Mouse (Mus musculus) myocyte (in vitro differentiated cells): ENCODE results near the gene Dgke. TPM values are rescaled to one million over a fixed set of nuclear protein-coding genes. Genes with fewer than 3 reads are reported as not detected.

Experiments used
- H3K27me3 ChIP-seq: one replicate; pipeline ENCODE4 v1.6.1; 2011; ENCODE audit not compliant: control insufficient read depth, insufficient read depth, insufficient read length
- H3K36me3 ChIP-seq: one replicate; pipeline ENCODE4 v1.6.1; 2011; ENCODE audit not compliant: control insufficient read depth, insufficient read depth
- H3K4me2 ChIP-seq: one replicate; pipeline ENCODE4 v1.6.1; 2011; ENCODE audit warnings: low read depth, control low read depth
- H3K4me3 ChIP-seq: one replicate; pipeline ENCODE4 v1.5.1; 2011; ENCODE audit warnings: mild to moderate bottlenecking, control low read depth, moderate library complexity
- H3K79me2 ChIP-seq: one replicate; pipeline ENCODE4 v1.6.1; 2011; ENCODE audit not compliant: control insufficient read depth, insufficient read depth
- H3ac ChIP-seq: one replicate; pipeline ENCODE4 v1.6.1; 2011; ENCODE audit not compliant: control insufficient read depth, insufficient read length
- CEBPB ChIP-seq: IDR thresholded peaks from 2 replicates; pipeline ENCODE4 v1.6.1; 2011; ENCODE audit warnings: mild to moderate bottlenecking, moderate library complexity; ENCODE audit not compliant: poor library complexity, insufficient read depth, severe bottlenecking
- E2F4 ChIP-seq: IDR thresholded peaks from one replicate; pipeline ENCODE4 v1.6.1; 2011; ENCODE audit warnings: mild to moderate bottlenecking, control low read depth, moderate library complexity; ENCODE audit not compliant: insufficient read depth
- MAX ChIP-seq: IDR thresholded peaks from one replicate; pipeline ENCODE4 v1.6.1; 2011; ENCODE audit warnings: low read depth, mild to moderate bottlenecking, control low read depth
- MYOD1 ChIP-seq, 3 experiments: IDR thresholded peaks; one replicate each; pipeline ENCODE4 v1.6.1; 2011; ENCODE audit warnings: control low read depth in 2 of 3, low read depth in 2 of 3, mild to moderate bottlenecking in 2 of 3, moderate library complexity in 1 of 3; ENCODE audit not compliant: insufficient read length in 2 of 3, control insufficient read depth in 1 of 3
- MYOG ChIP-seq, 3 experiments: IDR thresholded peaks; one replicate each; pipeline ENCODE4 v1.6.1; 2011; ENCODE audit warnings: control low read depth in 2 of 3, low read depth in 2 of 3, mild to moderate bottlenecking in 2 of 3; ENCODE audit not compliant: insufficient read length in 2 of 3, control insufficient read depth in 1 of 3, insufficient read depth in 1 of 3
- POLR2A ChIP-seq: IDR thresholded peaks from one replicate; pipeline ENCODE4 v1.6.1; 2011; ENCODE audit warnings: low read depth, mild to moderate bottlenecking, control low read depth, moderate library complexity; ENCODE audit not compliant: insufficient read length
- POLR2AphosphoS2 ChIP-seq: IDR thresholded peaks from one replicate; pipeline ENCODE4 v1.6.1; 2011; ENCODE audit warnings: low read depth, control low read depth; ENCODE audit not compliant: insufficient read length
- REST ChIP-seq: IDR thresholded peaks from one replicate; pipeline ENCODE4 v1.6.1; 2011; ENCODE audit warnings: mild to moderate bottlenecking, control low read depth, moderate library complexity; ENCODE audit not compliant: insufficient read depth, insufficient read length
- SRF ChIP-seq: IDR thresholded peaks from one replicate; pipeline ENCODE4 v1.6.1; 2011; ENCODE audit warnings: low read depth; ENCODE audit not compliant: control insufficient read depth, insufficient read length
- TCF12 ChIP-seq: IDR thresholded peaks from one replicate; pipeline ENCODE4 v1.6.1; 2011; ENCODE audit warnings: mild to moderate bottlenecking, control low read depth; ENCODE audit not compliant: poor library complexity, insufficient read depth, severe bottlenecking
- TCF3 ChIP-seq: IDR thresholded peaks from one replicate; pipeline ENCODE4 v1.6.1; 2011; ENCODE audit warnings: low read depth, control low read depth; ENCODE audit not compliant: insufficient read length
- USF1 ChIP-seq: IDR thresholded peaks from one replicate; pipeline ENCODE4 v1.6.1; 2011; ENCODE audit warnings: low read depth, mild to moderate bottlenecking, control low read depth, moderate library complexity
- polyA plus RNA-seq: library from polyadenylated mRNA; unstranded; fragments of >200 nt; fragmentation: generic; extraction: Trizol; gene quantifications from one replicate; pipeline ENCODE4 v1.2.1, GENCODE M21; 2012; ENCODE audit warnings: missing spikeins

Gene Dgke
- polyA plus RNA-seq, 1 experiment, result 1.5 TPM

- Histone ChIP-seq H3ac (no peak overlapping the region), H3K79me2 (no peaks in the 10 kb centered on the region), H3K27me3 (no peaks in the 10 kb centered on the region), H3K36me3 (no peaks in the 10 kb centered on the region), H3K4me2 (no peak overlapping the region), H3K4me3 (no peak overlapping the region)
- no peak for TF ChIP-seq E2F4
These were observed 60.2 kb downstream of the Dgke start for GRCm38 (mm10) chr11:89006404-89006803.

DNA sequence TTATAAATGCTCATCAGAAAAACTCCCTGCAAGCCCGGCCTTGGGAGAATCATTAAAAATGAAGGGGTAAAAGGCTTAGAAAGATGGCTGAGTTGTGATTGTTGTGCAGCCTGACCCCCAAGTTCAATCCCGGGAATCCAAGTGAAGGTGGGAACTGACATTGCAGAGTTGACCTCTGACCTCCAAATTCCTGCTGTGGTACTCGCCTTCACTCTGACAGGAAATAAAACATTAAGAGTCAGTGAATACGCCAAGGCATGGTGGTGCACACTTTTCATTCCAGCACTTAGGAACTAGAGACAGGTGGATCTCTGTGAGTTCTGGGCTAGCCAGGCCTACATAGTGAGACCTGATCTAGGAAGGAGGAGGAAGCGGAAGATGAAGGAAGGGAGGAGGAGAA is 61.2 kb downstream of the Dgke start:
- no peak overlapping the region for H3ac ChIP-seq
- no peak for TF ChIP-seq USF1
- no peak for TF ChIP-seq CEBPB
- TF ChIP-seq MYOD1 (IDR thresholded peaks at IDR 0.05; ENCODE audit: control insufficient read depth in 1 of 3, insufficient read length in 2 of 3, low read depth in 2 of 3), result no peak
- no peak for TF ChIP-seq TCF12
- TF ChIP-seq SRF, result no peak
- TF ChIP-seq E2F4, result no peak
- no peak for TF ChIP-seq MAX
- TF ChIP-seq POLR2A, result no peak
- no peak for TF ChIP-seq POLR2AphosphoS2
- TF ChIP-seq MYOG (IDR thresholded peaks at IDR 0.05; ENCODE audit: control insufficient read depth in 1 of 3, insufficient read depth in 1 of 3, insufficient read length in 2 of 3, low read depth in 2 of 3), result no peak
- TF ChIP-seq TCF3, result no peak
- TF ChIP-seq REST, result no peak
- no peaks in the 10 kb centered on the region for H3K27me3 ChIP-seq
- H3K4me2 ChIP-seq, result no peak overlapping the region
- H3K4me3 ChIP-seq, result no peak overlapping the region
- H3K79me2 ChIP-seq, result peaks cover 5% of the 10 kb centered on the region
- no peaks in the 10 kb centered on the region for H3K36me3 ChIP-seq

DNA sequence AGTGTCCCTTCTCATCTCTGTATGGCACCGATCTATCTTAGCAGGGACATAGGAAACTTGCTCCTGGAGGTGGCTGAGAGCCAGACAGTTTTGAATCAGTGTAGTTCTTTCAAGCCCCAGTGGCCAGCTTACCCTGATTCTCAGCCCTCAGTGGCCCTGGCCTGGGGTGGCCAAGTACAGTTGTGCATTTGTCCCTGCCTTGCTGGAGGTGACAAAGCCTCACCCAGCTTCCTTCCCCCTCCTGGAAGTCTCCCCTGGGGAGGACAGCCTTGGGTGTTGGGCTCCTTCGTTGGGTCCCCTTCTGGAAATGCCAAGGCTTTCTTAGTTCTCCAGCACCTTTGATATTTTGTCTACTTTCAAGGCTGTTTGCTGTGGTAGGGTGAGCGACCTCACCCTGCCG is 62.9 kb downstream of the Dgke start:
- Histone ChIP-seq H3K36me3 (no peaks in the 10 kb centered on the region), H3K79me2 (peaks cover 5% of the 10 kb centered on the region), H3K27me3 (no peaks in the 10 kb centered on the region), H3K4me2 (peak overlapping the region; percentile 19), H3K4me3 (no peak overlapping the region), H3ac (no peak overlapping the region)
- TF ChIP-seq MYOG (IDR thresholded peaks at IDR 0.05; ENCODE audit: control insufficient read depth in 1 of 3, insufficient read depth in 1 of 3, insufficient read length in 2 of 3, low read depth in 2 of 3) (peak in 1 of 3 experiments; percentile 20), SRF (no peak)

GRCm38 (mm10) chr11:89003078-89003477 is 63.6 kb downstream of the Dgke start:
- Histone ChIP-seq H3K27me3 (no peaks in the 10 kb centered on the region), H3K4me3 (no peak overlapping the region), H3K4me2 (peak overlapping the region; percentile 3), H3ac (no peak overlapping the region), H3K36me3 (no peaks in the 10 kb centered on the region), H3K79me2 (peaks cover 5% of the 10 kb centered on the region)
- TF ChIP-seq E2F4 (no peak), REST (no peak), SRF (no peak), POLR2A (no peak), USF1 (no peak), TCF3 (no peak), TCF12 (no peak), POLR2AphosphoS2 (no peak), MYOG (IDR thresholded peaks at IDR 0.05; ENCODE audit: control insufficient read depth in 1 of 3, insufficient read depth in 1 of 3, insufficient read length in 2 of 3, low read depth in 2 of 3) (no peak), MAX (no peak), MYOD1 (IDR thresholded peaks at IDR 0.05; ENCODE audit: control insufficient read depth in 1 of 3, insufficient read length in 2 of 3, low read depth in 2 of 3) (no peak), CEBPB (no peak)

DNA sequence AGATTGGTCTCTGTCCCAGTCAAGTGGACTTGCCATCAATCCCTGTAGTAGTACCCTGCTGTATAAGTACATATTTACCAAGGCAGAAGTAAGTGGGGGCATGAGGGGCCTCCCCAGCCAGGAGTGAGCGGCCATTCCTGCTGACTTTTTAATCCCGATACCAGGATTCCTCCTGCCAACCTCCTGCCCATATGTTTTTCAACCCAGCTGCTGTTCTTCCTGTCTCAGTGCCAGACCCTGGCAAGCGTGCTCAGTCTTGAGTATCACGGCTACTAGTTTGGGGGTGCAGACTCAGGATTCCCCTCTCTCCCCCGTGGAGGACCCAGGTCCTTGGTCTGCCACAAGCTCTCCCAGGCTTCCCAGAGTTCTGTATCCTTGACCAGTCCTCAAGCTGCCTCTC is 64.0 kb downstream of the Dgke start:
- TF ChIP-seq MYOD1 (IDR thresholded peaks at IDR 0.05; ENCODE audit: control insufficient read depth in 1 of 3, insufficient read length in 2 of 3, low read depth in 2 of 3) (peak in 1 of 3 experiments; percentile 11), REST (no peak), MYOG (IDR thresholded peaks at IDR 0.05; ENCODE audit: control insufficient read depth in 1 of 3, insufficient read depth in 1 of 3, insufficient read length in 2 of 3, low read depth in 2 of 3) (peak in 1 of 3 experiments; percentile 42), TCF12 (no peak), TCF3 (no peak), E2F4 (no peak), SRF (no peak)
- Histone ChIP-seq H3ac (no peak overlapping the region), H3K4me2 (peak overlapping the region; percentile 3), H3K27me3 (no peaks in the 10 kb centered on the region), H3K79me2 (peaks cover 5% of the 10 kb centered on the region), H3K36me3 (no peaks in the 10 kb centered on the region), H3K4me3 (no peak overlapping the region)

DNA sequence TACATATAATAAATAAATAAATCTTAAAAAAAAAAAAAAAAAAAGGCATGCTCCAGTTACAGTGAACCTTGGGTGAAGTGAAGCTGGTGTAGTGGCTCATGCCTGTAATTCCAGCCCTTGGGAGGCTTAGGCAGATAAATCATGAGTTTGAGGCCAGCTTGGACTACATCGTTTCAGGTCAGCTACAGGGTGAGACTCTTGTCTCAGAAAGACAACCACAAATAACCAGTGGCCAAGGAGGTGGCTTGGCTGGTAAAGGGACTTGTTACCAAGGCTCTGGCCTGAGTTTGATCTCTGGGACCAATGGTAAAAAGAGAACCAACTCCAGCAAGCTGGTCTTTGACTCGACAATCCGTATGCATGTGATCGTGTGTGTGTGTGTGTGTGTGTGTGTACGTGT is 64.6 kb downstream of the Dgke start:
- Histone ChIP-seq H3K4me2 (peak overlapping the region; percentile 3), H3K79me2 (peaks cover 5% of the 10 kb centered on the region), H3K4me3 (no peak overlapping the region), H3ac (no peak overlapping the region), H3K36me3 (no peaks in the 10 kb centered on the region), H3K27me3 (no peaks in the 10 kb centered on the region)
- TF ChIP-seq MYOG (IDR thresholded peaks at IDR 0.05; ENCODE audit: control insufficient read depth in 1 of 3, insufficient read depth in 1 of 3, insufficient read length in 2 of 3, low read depth in 2 of 3) (no peak), E2F4 (no peak), TCF3 (no peak)
